Mouse (Mus musculus) neural tube, embryonic 12.5 days (tissue): ENCODE data around the gene Atp1b1. TPM values are rescaled to one million over a fixed set of nuclear protein-coding genes. Genes with fewer than 3 reads are reported as not detected.

Source experiments
- ATAC-seq: fragments of 200-750 bp; cut with Nextera tagmentation; 2 replicates; pipeline ENCODE4 v1.8.0; 2017; ENCODE audit warnings: low read depth, mild to moderate bottlenecking, moderate TSS enrichment, moderate library complexity; ENCODE audit not compliant: low FRiP score
- H3K27ac ChIP-seq: fragments of 300-500 bp; sonication (generic); 2 replicates; pipeline ENCODE4 v1.5.1; 2016
- H3K27me3 ChIP-seq: fragments of 300-500 bp; sonication (generic); replicated peaks from 2 replicates; pipeline ENCODE4 v1.6.1; 2016; ENCODE audit warnings: mild to moderate bottlenecking
- H3K36me3 ChIP-seq: fragments of 300-500 bp; sonication (generic); 2 replicates; pipeline ENCODE4 v1.6.1; 2016; ENCODE audit warnings: mild to moderate bottlenecking
- H3K4me1 ChIP-seq: fragments of 300-500 bp; sonication (generic); 2 replicates; pipeline ENCODE4 v1.6.1; 2016
- H3K4me2 ChIP-seq: fragments of 300-500 bp; sonication (generic); replicated peaks from 2 replicates; pipeline ENCODE4 v1.6.1; 2016; ENCODE audit warnings: mild to moderate bottlenecking
- H3K4me3 ChIP-seq: fragments of 300-500 bp; sonication (generic); 2 replicates; pipeline ENCODE4 v1.5.1; 2016
- H3K9ac ChIP-seq: fragments of 300-500 bp; sonication (generic); 2 replicates; pipeline ENCODE4 v1.6.1; 2016; ENCODE audit warnings: mild to moderate bottlenecking
- H3K9me3 ChIP-seq: fragments of 300-500 bp; sonication (generic); 2 replicates; pipeline ENCODE4 v1.6.1; 2016; ENCODE audit warnings: mild to moderate bottlenecking
- WGBS: fragments of 180-500 bp; shearing (Covaris S2); methylation state at CpG from one replicate; pipeline ENCODE4 v1.1.7; 2016; 5-methylcytosine and 5-hydroxymethylcytosine counted together
- polyA plus RNA-seq: library from polyadenylated mRNA; unstranded; fragments of >200 nt; fragmentation: Nextera tagmentation; extraction: Ambion mirVana; gene quantifications from 2 replicates; pipeline ENCODE4 v1.2.1, GENCODE M21; 2016

Atp1b1 gene
- polyA plus RNA-seq, 1 experiment from 2014 or later: 64.1 TPM

- ATAC-seq: no peak
- no peaks in the 10 kb centered on the region for H3K9me3 ChIP-seq
- no peak overlapping the region for H3K4me3 ChIP-seq
- no peak overlapping the region for H3K27ac ChIP-seq
- H3K9ac ChIP-seq: no peak overlapping the region
- H3K4me2 ChIP-seq: no peak overlapping the region
- no peaks in the 10 kb centered on the region for H3K4me1 ChIP-seq
- WGBS: 93% methylated on average over 9 of the region's 9 CpGs
- no peaks in the 10 kb centered on the region for H3K36me3 ChIP-seq
- no peaks in the 10 kb centered on the region for H3K27me3 ChIP-seq
Observed at GRCm38 (mm10) chr1:164428644-164429043, 29.5 kb downstream of the Atp1b1 start.

GRCm38 (mm10) chr1:164427777-164428176 lies 30.4 kb downstream of the Atp1b1 start:
- Histone ChIP-seq H3K27ac (no peak overlapping the region), H3K9ac (no peak overlapping the region), H3K36me3 (no peaks in the 10 kb centered on the region), H3K4me2 (no peak overlapping the region), H3K9me3 (no peaks in the 10 kb centered on the region), H3K27me3 (no peaks in the 10 kb centered on the region), H3K4me3 (no peak overlapping the region), H3K4me1 (no peaks in the 10 kb centered on the region)
- no peak for ATAC-seq
- 82% methylated on average over 7 of the region's 7 CpGs for WGBS

- no peaks in the 10 kb centered on the region for H3K4me1 ChIP-seq
- 90% methylated on average over 7 of the region's 7 CpGs for WGBS
- H3K4me2 ChIP-seq: no peak overlapping the region
- no peak overlapping the region for H3K27ac ChIP-seq
- no peaks in the 10 kb centered on the region for H3K36me3 ChIP-seq
- ATAC-seq: no peak
- no peaks in the 10 kb centered on the region for H3K9me3 ChIP-seq
- H3K27me3 ChIP-seq: no peaks in the 10 kb centered on the region
- no peak overlapping the region for H3K4me3 ChIP-seq
- no peak overlapping the region for H3K9ac ChIP-seq
Observed at GRCm38 (mm10) chr1:164426227-164426626, 31.9 kb downstream of the Atp1b1 start.

GRCm38 (mm10) chr1:164420623-164421354 lies 37.4 kb downstream of the Atp1b1 start:
- no peak for ATAC-seq
- H3K4me3 ChIP-seq: no peak overlapping the region
- no peaks in the 10 kb centered on the region for H3K27me3 ChIP-seq
- WGBS: 88% methylated on average over 6 of the region's 6 CpGs
- no peak overlapping the region for H3K4me2 ChIP-seq
- no peaks in the 10 kb centered on the region for H3K4me1 ChIP-seq
- no peaks in the 10 kb centered on the region for H3K9me3 ChIP-seq
- H3K27ac ChIP-seq: no peak overlapping the region
- H3K36me3 ChIP-seq: no peaks in the 10 kb centered on the region
- H3K9ac ChIP-seq: no peak overlapping the region

- Histone ChIP-seq H3K9ac (no peak overlapping the region), H3K27ac (no peak overlapping the region), H3K4me1 (no peaks in the 10 kb centered on the region), H3K4me2 (no peak overlapping the region), H3K27me3 (no peaks in the 10 kb centered on the region), H3K9me3 (no peaks in the 10 kb centered on the region), H3K36me3 (no peaks in the 10 kb centered on the region), H3K4me3 (no peak overlapping the region)
- WGBS: 83% methylated on average over 8 of the region's 8 CpGs
- no peak for ATAC-seq
Observed at GRCm38 (mm10) chr1:164419401-164419800, 38.8 kb downstream of the Atp1b1 start.

- Histone ChIP-seq H3K9ac (no peak overlapping the region), H3K4me3 (no peak overlapping the region), H3K4me1 (no peaks in the 10 kb centered on the region), H3K4me2 (no peak overlapping the region), H3K36me3 (0 out of 2 replicates have a peak, but pooled peaks cover 3% of the 10 kb centered on the region), H3K27ac (no peak overlapping the region), H3K9me3 (no peaks in the 10 kb centered on the region), H3K27me3 (no peaks in the 10 kb centered on the region)
- ATAC-seq: no peak
- 82% methylated on average over 10 of the region's 10 CpGs for WGBS
Observed at GRCm38 (mm10) chr1:164418320-164418719, 39.8 kb downstream of the Atp1b1 start.

- ATAC-seq: no peak
- Histone ChIP-seq H3K4me3 (no peak overlapping the region), H3K36me3 (0 out of 2 replicates have a peak, but pooled peaks cover 5% of the 10 kb centered on the region), H3K4me1 (no peaks in the 10 kb centered on the region), H3K27ac (no peak overlapping the region), H3K27me3 (no peaks in the 10 kb centered on the region), H3K4me2 (no peak overlapping the region), H3K9me3 (no peaks in the 10 kb centered on the region), H3K9ac (no peak overlapping the region)
- WGBS: 85% methylated on average over 3 of the region's 3 CpGs
Observed at GRCm38 (mm10) chr1:164417604-164418003, 40.6 kb downstream of the Atp1b1 start.

GRCm38 (mm10) chr1:164416692-164417394 lies 41.3 kb downstream of the Atp1b1 start:
- no peak for ATAC-seq
- Histone ChIP-seq H3K4me1 (no peaks in the 10 kb centered on the region), H3K36me3 (0 out of 2 replicates have a peak, but pooled peaks cover 5% of the 10 kb centered on the region), H3K27me3 (no peaks in the 10 kb centered on the region), H3K4me2 (no peak overlapping the region), H3K9me3 (no peaks in the 10 kb centered on the region), H3K4me3 (no peak overlapping the region), H3K27ac (no peak overlapping the region), H3K9ac (no peak overlapping the region)
- 91% methylated on average over 12 of the region's 12 CpGs for WGBS

GRCm38 (mm10) chr1:164415347-164415751 lies 42.8 kb downstream of the Atp1b1 start:
- H3K27me3 ChIP-seq: no peaks in the 10 kb centered on the region
- H3K9me3 ChIP-seq: no peaks in the 10 kb centered on the region
- 0 out of 2 replicates have a peak, but pooled peaks cover 5% of the 10 kb centered on the region for H3K36me3 ChIP-seq
- no peaks in the 10 kb centered on the region for H3K4me1 ChIP-seq
- no peak for ATAC-seq
- H3K27ac ChIP-seq: no peak overlapping the region
- H3K9ac ChIP-seq: no peak overlapping the region
- WGBS: 84% methylated on average over 2 of the region's 2 CpGs
- no peak overlapping the region for H3K4me3 ChIP-seq
- H3K4me2 ChIP-seq: no peak overlapping the region

GRCm38 (mm10) chr1:164413608-164414007 lies 44.5 kb downstream of the Atp1b1 start:
- 93% methylated on average over 11 of the region's 11 CpGs for WGBS
- 0 out of 2 replicates have a peak, but pooled peaks cover 5% of the 10 kb centered on the region for H3K36me3 ChIP-seq
- ATAC-seq: no peak

GRCm38 (mm10) chr1:164412906-164413305 lies 45.2 kb downstream of the Atp1b1 start:
- 0 out of 2 replicates have a peak, but pooled peaks cover 5% of the 10 kb centered on the region for H3K36me3 ChIP-seq
- H3K4me2 ChIP-seq: no peak overlapping the region
- H3K4me3 ChIP-seq: no peak overlapping the region
- no peak for ATAC-seq
- H3K9me3 ChIP-seq: no peaks in the 10 kb centered on the region
- 96% methylated on average over 9 of the region's 9 CpGs for WGBS
- no peak overlapping the region for H3K27ac ChIP-seq
- no peak overlapping the region for H3K9ac ChIP-seq
- H3K4me1 ChIP-seq: no peaks in the 10 kb centered on the region
- H3K27me3 ChIP-seq: no peaks in the 10 kb centered on the region

More at GRCm38 (mm10) chr1:164413608-164414007, 44.5 kb downstream of the Atp1b1 start:
- H3K9me3 ChIP-seq: no peaks in the 10 kb centered on the region
- no peak overlapping the region for H3K4me2 ChIP-seq
- no peaks in the 10 kb centered on the region for H3K27me3 ChIP-seq
- H3K4me1 ChIP-seq: no peaks in the 10 kb centered on the region
- H3K4me3 ChIP-seq: no peak overlapping the region
- no peak overlapping the region for H3K27ac ChIP-seq
- no peak overlapping the region for H3K9ac ChIP-seq

- no peak for ATAC-seq
- Histone ChIP-seq H3K36me3 (0 out of 2 replicates have a peak, but pooled peaks cover 5% of the 10 kb centered on the region), H3K4me2 (no peak overlapping the region), H3K9ac (no peak overlapping the region), H3K27me3 (no peaks in the 10 kb centered on the region), H3K27ac (no peak overlapping the region), H3K4me1 (no peaks in the 10 kb centered on the region), H3K4me3 (no peak overlapping the region), H3K9me3 (no peaks in the 10 kb centered on the region)
- WGBS: 92% methylated on average over 7 of the region's 7 CpGs
Observed at GRCm38 (mm10) chr1:164411306-164411705, 46.8 kb downstream of the Atp1b1 start.
